Mouse (Mus musculus) neural tube, embryonic 11.5 days (tissue): ENCODE measurements around the gene Capn7. TPM values are rescaled to one million over a fixed set of nuclear protein-coding genes. Genes with fewer than 3 reads are reported as not detected.

ENCODE experiments used
- ATAC-seq: fragments of 200-750 bp; cut with Nextera tagmentation; 2 replicates; pipeline ENCODE4 v1.8.0; 2017; ENCODE audit warnings: moderate number of reproducible peaks, mild to moderate bottlenecking, moderate TSS enrichment, moderate library complexity; ENCODE audit not compliant: insufficient read depth, low FRiP score, low TSS enrichment
- DNase-seq: peaks from one replicate; pipeline ENCODE4 v3.0.0-alpha.2; 2015; ENCODE audit warnings: low spot score
- H3K27ac ChIP-seq: fragments of 300-500 bp; sonication (generic); 2 replicates; pipeline ENCODE4 v1.5.1; 2014; ENCODE audit warnings: low read depth, mild to moderate bottlenecking, low read length
- H3K27me3 ChIP-seq: fragments of 300-500 bp; sonication (generic); 2 replicates; pipeline ENCODE4 v1.6.1; 2014; ENCODE audit warnings: mild to moderate bottlenecking, low read length, mixed read lengths; ENCODE audit not compliant: control insufficient read depth, insufficient read depth
- H3K36me3 ChIP-seq: fragments of 300-500 bp; sonication (generic); 2 replicates; pipeline ENCODE4 v1.6.1; 2014; ENCODE audit warnings: mild to moderate bottlenecking, low read length, moderate library complexity, mixed read lengths; ENCODE audit not compliant: control insufficient read depth, insufficient read depth
- H3K4me1 ChIP-seq: fragments of 300-500 bp; sonication (generic); 2 replicates; pipeline ENCODE4 v1.6.1; 2014; ENCODE audit warnings: low read length, mixed read lengths; ENCODE audit not compliant: control insufficient read depth, insufficient read depth
- H3K4me2 ChIP-seq: fragments of 300-500 bp; sonication (generic); 2 replicates; pipeline ENCODE4 v1.6.1; 2014; ENCODE audit warnings: low read depth, mild to moderate bottlenecking, moderate library complexity
- H3K4me3 ChIP-seq: fragments of 300-500 bp; sonication (generic); 2 replicates; pipeline ENCODE4 v1.5.1; 2014; ENCODE audit warnings: low read depth, low read length
- H3K9ac ChIP-seq: fragments of 300-500 bp; sonication (generic); 2 replicates; pipeline ENCODE4 v1.6.1; 2014; ENCODE audit warnings: mild to moderate bottlenecking, low read length
- H3K9me3 ChIP-seq: fragments of 300-500 bp; sonication (generic); 2 replicates; pipeline ENCODE4 v1.6.1; 2016; ENCODE audit warnings: low read length; ENCODE audit not compliant: control insufficient read depth
- WGBS: fragments of 180-500 bp; shearing (Covaris S2); extraction: QIAGEN DNeasy Blood & Tissue Kit; methylation state at CpG from one replicate; pipeline ENCODE4 v1.1.7; 2014; 5-methylcytosine and 5-hydroxymethylcytosine counted together
- polyA plus RNA-seq: library from polyadenylated mRNA; unstranded; fragments of >200 nt; fragmentation: Nextera tagmentation; extraction: Ambion mirVana; gene quantifications from 2 replicates; pipeline ENCODE4 v1.2.1, GENCODE M21; 2014

Capn7 gene
- polyA plus RNA-seq, 1 experiment from 2014 or later = 51.0 TPM

DNA sequence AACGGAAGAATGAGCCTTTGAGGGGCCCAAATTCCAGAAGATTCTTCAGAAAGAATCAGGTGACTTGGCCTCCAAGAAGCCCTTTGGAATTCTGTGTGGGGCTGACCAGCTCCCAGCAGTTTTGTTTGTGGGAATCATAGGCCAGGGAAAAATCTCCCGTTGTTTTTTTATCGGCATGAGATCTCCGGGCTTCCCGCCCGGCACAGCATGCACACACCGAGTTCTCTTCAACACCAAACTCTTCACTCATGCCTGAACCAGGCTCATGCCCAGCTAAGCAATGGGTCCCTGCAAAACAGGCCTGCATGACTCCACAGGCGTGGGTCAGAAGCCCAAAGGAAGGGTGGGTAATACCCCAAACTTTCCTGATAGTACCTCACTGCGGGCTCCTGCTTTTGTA lies 67.1 kb downstream of the Capn7 start:
- no peaks in the 10 kb centered on the region for H3K27me3 ChIP-seq
- WGBS = 76% methylated on average over 9 of the region's 9 CpGs
- no peaks in the 10 kb centered on the region for H3K9me3 ChIP-seq
- no peak overlapping the region for H3K27ac ChIP-seq
- no peak overlapping the region for H3K4me2 ChIP-seq
- no peak overlapping the region for H3K9ac ChIP-seq
- DNase-seq = no peak
- H3K4me3 ChIP-seq = no peak overlapping the region
- ATAC-seq = no peak
- no peaks in the 10 kb centered on the region for H3K4me1 ChIP-seq
- 0 out of 2 replicates have a peak, but pooled peaks cover 2% of the 10 kb centered on the region for H3K36me3 ChIP-seq

DNA sequence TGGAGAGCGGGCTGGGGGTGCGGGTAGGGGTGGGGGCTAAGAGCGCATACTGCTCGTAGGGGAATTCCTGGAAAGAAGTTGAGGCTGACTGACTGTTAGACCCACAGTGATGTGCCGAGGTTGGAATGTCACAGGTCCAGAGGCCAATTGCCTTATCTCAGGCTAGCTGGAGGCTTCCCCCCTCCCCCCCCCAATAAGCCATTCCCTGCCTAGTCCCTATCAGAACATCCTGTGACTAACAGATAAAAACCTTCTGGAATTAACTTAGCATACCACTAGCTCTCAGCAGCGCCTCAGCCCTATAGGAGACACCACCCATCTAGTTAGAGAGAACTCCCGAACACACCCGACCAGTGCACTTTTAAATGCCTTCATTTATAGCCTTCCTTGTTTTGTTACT lies 67.6 kb downstream of the Capn7 start:
- Histone ChIP-seq H3K4me1 (0 out of 2 replicates have a peak, but pooled peaks cover 1% of the 10 kb centered on the region), H3K9me3 (no peaks in the 10 kb centered on the region), H3K36me3 (0 out of 2 replicates have a peak, but pooled peaks cover 2% of the 10 kb centered on the region), H3K27me3 (no peaks in the 10 kb centered on the region), H3K4me3 (no peak overlapping the region), H3K27ac (no peak overlapping the region), H3K9ac (no peak overlapping the region), H3K4me2 (no peak overlapping the region)
- WGBS = 70% methylated on average over 8 of the region's 8 CpGs
- no peak for DNase-seq
- ATAC-seq = no peak

DNA sequence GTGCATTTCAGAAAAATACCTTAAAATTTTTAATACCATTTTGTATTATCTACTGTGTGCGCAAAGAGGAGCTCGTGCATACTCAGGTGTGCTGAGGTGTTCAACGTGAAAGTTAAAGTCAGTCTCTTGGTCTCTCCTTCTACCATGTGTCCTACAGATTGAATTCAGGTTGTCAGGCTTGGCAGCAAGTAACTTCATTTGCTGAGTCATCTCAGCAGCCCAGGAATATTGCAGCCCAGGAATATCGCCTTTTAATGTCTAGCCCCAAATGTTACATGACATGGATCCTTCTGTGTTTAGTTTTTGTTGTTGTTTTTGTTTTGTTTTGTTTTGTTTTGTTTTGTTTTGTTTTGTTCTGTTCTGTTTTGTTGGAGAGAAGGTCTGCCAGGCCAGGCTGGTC lies 68.2 kb downstream of the Capn7 start:
- WGBS = 91% methylated on average over 4 of the region's 4 CpGs
- Histone ChIP-seq H3K27me3 (no peaks in the 10 kb centered on the region), H3K9me3 (no peaks in the 10 kb centered on the region), H3K4me2 (no peak overlapping the region), H3K4me3 (no peak overlapping the region), H3K4me1 (0 out of 2 replicates have a peak, but pooled peaks cover 3% of the 10 kb centered on the region), H3K27ac (no peak overlapping the region), H3K9ac (no peak overlapping the region), H3K36me3 (0 out of 2 replicates have a peak, but pooled peaks cover 2% of the 10 kb centered on the region)
- no peak for ATAC-seq
- DNase-seq = no peak

DNA sequence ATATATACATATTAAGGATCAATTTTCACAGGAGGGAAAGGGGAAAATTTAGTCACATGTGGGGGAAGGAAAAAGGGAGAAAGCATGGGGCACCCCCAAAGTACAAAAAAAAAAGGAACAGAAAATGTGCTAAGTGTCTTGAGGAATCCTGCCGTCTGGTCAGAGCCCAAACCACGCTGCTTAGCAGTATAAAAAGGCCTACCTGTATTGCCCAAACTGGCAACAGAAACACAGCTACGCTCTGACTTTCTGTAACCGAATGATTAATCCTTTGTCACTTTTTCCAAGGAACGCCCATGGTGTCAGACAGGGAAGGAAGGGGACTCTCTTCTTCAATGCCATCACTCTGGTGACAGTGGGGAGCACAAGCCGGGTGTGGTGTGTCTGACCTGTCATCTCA lies 69.2 kb downstream of the Capn7 start:
- H3K4me3 ChIP-seq = no peak overlapping the region
- WGBS = 91% methylated on average over 6 of the region's 6 CpGs
- no peaks in the 10 kb centered on the region for H3K9me3 ChIP-seq
- H3K27ac ChIP-seq = no peak overlapping the region
- H3K9ac ChIP-seq = no peak overlapping the region
- 0 out of 2 replicates have a peak, but pooled peaks cover 3% of the 10 kb centered on the region for H3K4me1 ChIP-seq
- no peaks in the 10 kb centered on the region for H3K27me3 ChIP-seq
- ATAC-seq (no peak), DNase-seq (no peak)
- 0 out of 2 replicates have a peak, but pooled peaks cover 2% of the 10 kb centered on the region for H3K36me3 ChIP-seq
- H3K4me2 ChIP-seq = no peak overlapping the region

DNA sequence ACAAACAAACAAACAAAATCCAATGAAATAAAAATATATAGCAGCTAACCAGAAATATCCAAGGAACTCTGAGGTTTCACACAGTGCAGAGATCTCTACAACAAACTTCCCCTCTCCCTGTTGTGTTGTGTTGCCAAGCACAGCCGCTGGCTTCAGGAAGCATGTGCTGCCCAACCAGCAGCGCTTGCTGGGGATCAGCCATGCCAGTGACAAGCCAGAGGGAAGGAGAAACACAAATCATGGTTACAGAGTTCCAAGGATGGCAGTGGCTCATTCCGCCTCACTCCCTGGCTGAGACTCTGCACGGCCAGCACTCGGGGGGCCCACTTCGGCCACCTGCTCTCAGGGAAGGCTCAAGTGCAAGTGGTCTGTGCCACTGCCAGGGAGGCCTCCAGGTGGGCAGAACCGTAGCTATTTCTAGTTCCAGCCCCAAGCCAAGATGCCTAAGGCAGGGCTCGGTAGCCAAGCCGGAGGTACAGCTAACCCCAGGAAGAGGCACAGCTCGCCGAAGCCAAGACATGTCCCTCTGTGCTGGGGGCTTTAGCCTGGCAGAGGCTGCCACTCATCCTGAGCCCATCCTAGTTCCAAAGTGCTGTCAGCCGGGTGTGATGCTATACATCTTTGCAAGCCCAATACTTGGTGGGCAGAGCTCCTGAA lies 69.8 kb downstream of the Capn7 start:
- Histone ChIP-seq H3K4me3 (no peak overlapping the region), H3K27me3 (no peaks in the 10 kb centered on the region), H3K27ac (no peak overlapping the region), H3K4me2 (no peak overlapping the region), H3K9ac (no peak overlapping the region), H3K36me3 (0 out of 2 replicates have a peak, but pooled peaks cover 2% of the 10 kb centered on the region), H3K4me1 (0 out of 2 replicates have a peak, but pooled peaks cover 3% of the 10 kb centered on the region), H3K9me3 (no peaks in the 10 kb centered on the region)
- DNase-seq = no peak
- 84% methylated on average over 12 of the region's 12 CpGs for whole genome bisulfite sequencing
- no peak for ATAC-seq

DNA sequence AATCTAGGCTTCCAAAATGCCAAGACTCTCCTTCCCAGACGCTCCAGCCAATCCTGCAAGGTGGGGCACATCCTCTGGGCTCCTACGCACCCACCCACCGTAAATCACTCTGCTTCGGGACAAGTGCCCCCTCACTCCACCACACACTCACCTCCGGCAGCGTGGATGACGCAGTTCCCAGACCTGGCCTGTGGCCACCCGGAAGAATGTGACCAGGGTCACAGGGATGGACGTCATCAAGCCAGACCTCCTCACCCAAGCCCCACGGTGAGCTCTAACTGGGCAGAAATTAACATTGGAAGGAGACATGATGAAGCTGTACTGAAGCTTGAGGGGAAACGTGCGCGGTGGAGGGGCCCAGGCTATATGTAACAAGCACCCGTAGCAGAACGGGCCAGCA lies 70.8 kb downstream of the Capn7 start:
- DNase-seq (no peak), ATAC-seq (no peak)
- no peak overlapping the region for H3K4me3 ChIP-seq
- H3K36me3 ChIP-seq = 0 out of 2 replicates have a peak, but pooled peaks cover 2% of the 10 kb centered on the region
- 0 out of 2 replicates have a peak, but pooled peaks cover 3% of the 10 kb centered on the region for H3K4me1 ChIP-seq
- no peak overlapping the region for H3K27ac ChIP-seq
- no peak overlapping the region for H3K9ac ChIP-seq
- WGBS = 79% methylated on average over 15 of the region's 15 CpGs
- no peaks in the 10 kb centered on the region for H3K27me3 ChIP-seq
- H3K9me3 ChIP-seq = no peaks in the 10 kb centered on the region
- no peak overlapping the region for H3K4me2 ChIP-seq

DNA sequence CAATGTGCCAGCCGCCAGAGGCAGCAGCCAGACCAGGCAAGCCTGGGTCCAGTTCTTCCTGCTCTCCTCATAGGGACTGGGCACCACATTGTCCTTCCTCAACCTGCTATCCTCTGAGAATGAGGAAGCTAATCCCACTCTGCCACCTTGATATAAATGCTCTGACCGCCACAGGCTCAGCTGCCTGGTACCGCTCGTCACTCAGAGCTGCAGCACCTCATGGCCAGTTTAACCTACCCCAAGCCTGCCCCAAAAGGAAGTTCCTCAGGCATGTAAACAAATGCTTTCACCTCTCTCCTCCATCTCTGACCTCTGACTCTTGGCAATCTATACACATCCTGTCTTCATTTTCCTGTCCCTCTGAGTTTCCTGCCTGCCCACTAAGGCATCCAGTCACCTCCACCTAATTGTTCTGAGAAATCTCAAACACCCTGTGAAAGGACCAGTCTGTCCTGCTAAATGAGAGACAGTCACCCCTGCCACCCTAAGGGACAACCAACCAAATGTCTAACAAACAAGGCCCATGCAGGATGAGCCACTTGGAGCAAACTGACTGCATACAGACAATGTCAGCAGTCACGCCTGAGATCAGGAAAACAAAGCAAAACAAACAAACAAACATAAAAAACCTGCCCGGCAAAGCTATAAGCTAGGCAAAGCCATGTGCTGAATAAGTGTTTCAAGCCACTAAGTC lies 71.6 kb downstream of the Capn7 start:
- Histone ChIP-seq H3K27ac (no peak overlapping the region), H3K36me3 (0 out of 2 replicates have a peak, but pooled peaks cover 2% of the 10 kb centered on the region), H3K9ac (no peak overlapping the region), H3K4me3 (no peak overlapping the region), H3K27me3 (no peaks in the 10 kb centered on the region), H3K4me1 (0 out of 2 replicates have a peak, but pooled peaks cover 3% of the 10 kb centered on the region), H3K4me2 (no peak overlapping the region), H3K9me3 (no peaks in the 10 kb centered on the region)
- ATAC-seq (no peak), DNase-seq (no peak)
- 76% methylated on average over 6 of the region's 6 CpGs for WGBS

DNA sequence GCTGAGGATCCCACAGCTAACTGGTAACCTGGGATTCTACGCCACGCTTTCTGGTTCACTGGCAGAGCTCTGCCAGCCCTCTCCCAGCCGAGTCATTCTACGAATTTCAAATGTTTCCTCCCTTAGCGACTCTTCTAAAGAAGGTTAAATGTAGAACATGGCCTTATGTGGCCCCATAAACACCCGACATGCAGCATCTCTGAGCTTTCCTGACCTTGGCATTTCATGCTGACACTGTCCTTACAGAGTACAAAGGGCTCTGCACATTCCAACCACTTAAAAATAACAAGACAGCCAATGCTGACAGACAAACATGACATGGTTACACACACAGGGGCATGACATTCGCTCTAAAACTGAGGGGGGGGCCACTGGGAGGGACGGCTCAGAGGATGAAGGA lies 72.2 kb downstream of the Capn7 start:
- Histone ChIP-seq H3K36me3 (0 out of 2 replicates have a peak, but pooled peaks cover 2% of the 10 kb centered on the region), H3K9me3 (no peaks in the 10 kb centered on the region), H3K4me2 (no peak overlapping the region), H3K4me3 (no peak overlapping the region), H3K9ac (no peak overlapping the region), H3K4me1 (peaks cover 4% of the 10 kb centered on the region; the same call in 1 of the 2 replicates), H3K27ac (no peak overlapping the region), H3K27me3 (no peaks in the 10 kb centered on the region)
- DNase-seq (no peak), ATAC-seq (no peak)
- 62% methylated on average over 8 of the region's 8 CpGs for WGBS
